Mouse (Mus musculus) erythroblast, embryonic 14.5 days (primary cell): ENCODE results near the gene Sod3. TPM values are rescaled to one million over a fixed set of nuclear protein-coding genes. Genes with fewer than 3 reads are reported as not detected.

Experiments used
- H3K27me3 ChIP-seq: 2 replicates; pipeline ENCODE4 v1.6.1; 2012; ENCODE audit warnings: inconsistent platforms; ENCODE audit not compliant: control insufficient read depth
- H3K36me3 ChIP-seq: 2 replicates; pipeline ENCODE4 v1.6.1; 2012; ENCODE audit warnings: mild to moderate bottlenecking, inconsistent platforms; ENCODE audit not compliant: control insufficient read depth
- H3K4me1 ChIP-seq: 2 replicates; pipeline ENCODE4 v1.6.1; 2012; ENCODE audit warnings: inconsistent platforms; ENCODE audit not compliant: control insufficient read depth
- H3K4me3 ChIP-seq: replicated peaks from 2 replicates; pipeline ENCODE3; 2012; ENCODE audit warnings: moderate library complexity, mild to moderate bottlenecking, inconsistent platforms
- H3K9me3 ChIP-seq: 2 replicates; pipeline ENCODE4 v1.6.1; 2012; ENCODE audit warnings: low read length, inconsistent platforms, mixed read lengths; ENCODE audit not compliant: control insufficient read depth
- GATA1 ChIP-seq: IDR thresholded peaks from 2 replicates; pipeline ENCODE4 v1.6.1; 2012; ENCODE audit warnings: low read length, inconsistent platforms, mixed read lengths
- TAL1 ChIP-seq: IDR thresholded peaks from 3 replicates; pipeline ENCODE4 v1.6.1; 2012; ENCODE audit warnings: low read length, inconsistent platforms, mixed read lengths
- polyA plus RNA-seq: library from polyadenylated mRNA; stranded (reverse); fragments of >175 nt; gene quantifications from 2 replicates; pipeline ENCODE4 v1.2.3, GENCODE M21; 2012

The Sod3 gene
- 0.01 TPM in 2 replicates for polyA plus RNA-seq

GRCm38 (mm10) chr5:52363468-52364150, at the start of gene Sod3:
Gene Sod3 (plus strand): TSS chr5:52363791.
- no peaks in the 10 kb centered on the region for H3K36me3 ChIP-seq
- no peak for TF ChIP-seq TAL1
- TF ChIP-seq GATA1 = no peak
- no peak within 1 kb of the TSS for H3K4me3 ChIP-seq
- H3K27me3 ChIP-seq = peaks cover 8% of the 10 kb centered on the region
- H3K9me3 ChIP-seq = peaks cover 7% of the 10 kb centered on the region
- no peaks in the 10 kb centered on the region for H3K4me1 ChIP-seq

GRCm38 (mm10) chr5:52316926-52317325, 46.7 kb upstream of the Sod3 start:
- Histone ChIP-seq H3K27me3 (no peaks in the 10 kb centered on the region), H3K9me3 (no peaks in the 10 kb centered on the region), H3K36me3 (no peaks in the 10 kb centered on the region), H3K4me1 (no peaks in the 10 kb centered on the region), H3K4me3 (no peak overlapping the region)
- TF ChIP-seq TAL1 (no peak), GATA1 (no peak)

GRCm38 (mm10) chr5:52319499-52319898, 44.1 kb upstream of the Sod3 start:
- no peak for TF ChIP-seq GATA1
- no peak for TF ChIP-seq TAL1
- Histone ChIP-seq H3K27me3 (no peaks in the 10 kb centered on the region), H3K9me3 (no peaks in the 10 kb centered on the region), H3K36me3 (no peaks in the 10 kb centered on the region), H3K4me3 (no peak overlapping the region), H3K4me1 (no peaks in the 10 kb centered on the region)

GRCm38 (mm10) chr5:52332120-52332519, 31.5 kb upstream of the Sod3 start:
- no peaks in the 10 kb centered on the region for H3K36me3 ChIP-seq
- no peak overlapping the region for H3K4me3 ChIP-seq
- H3K27me3 ChIP-seq = no peaks in the 10 kb centered on the region
- no peak for TF ChIP-seq TAL1
- no peak for TF ChIP-seq GATA1
- H3K9me3 ChIP-seq = no peaks in the 10 kb centered on the region
- H3K4me1 ChIP-seq = no peaks in the 10 kb centered on the region

- Histone ChIP-seq H3K4me3 (no peak overlapping the region), H3K36me3 (no peaks in the 10 kb centered on the region), H3K4me1 (no peaks in the 10 kb centered on the region), H3K27me3 (no peaks in the 10 kb centered on the region), H3K9me3 (no peaks in the 10 kb centered on the region)
- TF ChIP-seq TAL1 (no peak), GATA1 (no peak)
Measured at GRCm38 (mm10) chr5:52335590-52335989, 28.0 kb upstream of the Sod3 start.

- TF ChIP-seq GATA1 (no peak), TAL1 (no peak)
- H3K4me3 ChIP-seq = no peak overlapping the region
- H3K9me3 ChIP-seq = no peaks in the 10 kb centered on the region; the same call in 1 of the 2 replicates
- no peaks in the 10 kb centered on the region for H3K36me3 ChIP-seq
- H3K27me3 ChIP-seq = no peaks in the 10 kb centered on the region
- no peaks in the 10 kb centered on the region for H3K4me1 ChIP-seq
Measured at GRCm38 (mm10) chr5:52339134-52339533, 24.5 kb upstream of the Sod3 start.

GRCm38 (mm10) chr5:52346890-52347289, 16.7 kb upstream of the Sod3 start:
- no peaks in the 10 kb centered on the region for H3K9me3 ChIP-seq
- no peaks in the 10 kb centered on the region for H3K4me1 ChIP-seq
- no peak overlapping the region for H3K4me3 ChIP-seq
- H3K36me3 ChIP-seq = no peaks in the 10 kb centered on the region
- H3K27me3 ChIP-seq = no peaks in the 10 kb centered on the region
- no peak for TF ChIP-seq GATA1
- no peak for TF ChIP-seq TAL1

- Histone ChIP-seq H3K4me1 (no peaks in the 10 kb centered on the region), H3K9me3 (no peaks in the 10 kb centered on the region), H3K36me3 (no peaks in the 10 kb centered on the region), H3K4me3 (no peak overlapping the region), H3K27me3 (no peaks in the 10 kb centered on the region)
- no peak for TF ChIP-seq GATA1
- TF ChIP-seq TAL1 = no peak
Measured at GRCm38 (mm10) chr5:52350451-52350850, 13.1 kb upstream of the Sod3 start.

- no peaks in the 10 kb centered on the region for H3K4me1 ChIP-seq
- H3K4me3 ChIP-seq = no peak overlapping the region
- no peaks in the 10 kb centered on the region for H3K36me3 ChIP-seq
- TF ChIP-seq TAL1 = no peak
- no peaks in the 10 kb centered on the region for H3K9me3 ChIP-seq
- no peaks in the 10 kb centered on the region for H3K27me3 ChIP-seq
Measured at GRCm38 (mm10) chr5:52351561-52351960, 12.0 kb upstream of the Sod3 start.

- Histone ChIP-seq H3K36me3 (no peaks in the 10 kb centered on the region), H3K27me3 (no peaks in the 10 kb centered on the region), H3K9me3 (no peaks in the 10 kb centered on the region), H3K4me3 (no peak overlapping the region), H3K4me1 (no peaks in the 10 kb centered on the region)
- TF ChIP-seq GATA1 = no peak
- no peak for TF ChIP-seq TAL1
Measured at GRCm38 (mm10) chr5:52352730-52353129, 10.9 kb upstream of the Sod3 start.
